Mouse (Mus musculus) megakaryocyte, embryonic 14.5 days (primary cell): ENCODE data around the gene Dupd1.

Experiments
- FLI1 ChIP-seq: IDR thresholded peaks from 2 replicates; pipeline ENCODE4 v1.6.1; 2012; ENCODE audit warnings: low read length, inconsistent platforms, mixed read lengths
- GATA1 ChIP-seq: IDR thresholded peaks from 3 replicates; pipeline ENCODE4 v1.6.1; 2012; ENCODE audit warnings: mixed read lengths, low read length, inconsistent platforms, borderline replicate concordance

DNA sequence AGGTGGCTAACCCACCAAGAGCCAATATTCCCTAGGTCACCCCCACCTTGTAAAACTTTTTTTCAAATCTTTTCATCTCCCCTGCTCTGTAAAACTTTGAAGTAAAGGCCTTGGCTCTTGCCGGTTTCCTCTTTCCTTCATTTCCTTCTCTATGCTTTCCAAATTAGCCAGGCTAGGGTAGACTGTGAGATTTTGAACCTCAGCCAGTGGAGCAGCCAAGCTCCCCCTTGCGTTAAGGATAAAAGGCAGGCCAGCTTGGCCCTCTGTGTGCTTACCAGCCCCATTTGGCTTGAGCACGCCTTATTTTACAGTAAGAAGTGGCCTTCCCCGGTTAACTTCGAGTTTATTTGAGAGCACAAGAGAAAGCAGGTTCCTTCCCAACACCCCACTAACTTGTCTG lies 39.9 kb downstream of the Dupd1 start:
- TF ChIP-seq FLI1 (no peak), GATA1 (no peak)
